Mouse (Mus musculus): ENCODE measurements at regions not wholly inside any gene's neighbourhood (a gene's known extent, or its start where the extent isn't known, plus 50 kb on each side); places are given as distances from the start of the nearest gene placed in this dataset.

DNA sequence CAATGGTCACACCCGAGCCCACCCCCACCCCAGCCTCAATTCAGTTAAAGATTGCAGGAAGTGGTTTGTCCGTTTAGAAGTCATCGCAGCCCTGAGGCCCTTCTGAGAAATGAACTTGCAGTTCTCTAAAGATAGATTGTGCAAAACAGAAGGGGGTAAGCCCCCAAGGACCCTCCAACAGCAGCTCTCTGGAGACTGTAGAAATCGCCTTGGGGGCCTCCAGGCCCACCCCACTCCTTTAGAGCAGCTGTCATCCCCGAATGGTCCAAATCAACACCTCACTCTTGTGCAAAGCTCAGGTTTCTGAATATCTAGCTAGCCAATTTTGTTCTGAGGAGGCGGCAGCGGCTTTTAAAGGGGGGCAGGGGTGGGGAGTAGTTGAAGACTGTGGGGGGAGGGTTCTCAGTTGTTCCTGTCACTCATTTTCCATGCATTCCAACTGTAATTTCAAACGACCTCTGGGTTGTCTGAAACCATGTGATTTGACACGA, 186.9 kb downstream of the Gsdmc2 start:
- no peak overlapping the region for H3K9ac ChIP-seq (ENCODE audit: low read depth, low read length)
- peak; percentile 24; the same call in 1 of the 2 replicates for ATAC-seq (ENCODE audit: low read depth)
- H3K4me2 ChIP-seq (ENCODE audit: low read depth, low read length), result no peak overlapping the region
- no peaks in the 10 kb centered on the region for H3K36me3 ChIP-seq (ENCODE audit: control insufficient read depth, insufficient read depth)
- H3K4me3 ChIP-seq (ENCODE audit: low read depth, low read length), result no peak overlapping the region
- no peaks in the 10 kb centered on the region for H3K27me3 ChIP-seq (ENCODE audit: control insufficient read depth, insufficient read depth, low read depth, low read length)
- no peak overlapping the region for H3K27ac ChIP-seq (ENCODE audit: low read length)
- H3K4me1 ChIP-seq (ENCODE audit: control insufficient read depth, low read depth, low read length), result no peaks in the 10 kb centered on the region
- H3K9me3 ChIP-seq (replicated peaks; ENCODE audit: control insufficient read depth, low read length), result no peaks in the 10 kb centered on the region
- WGBS (ENCODE audit: insufficient replicate concordance), result 19% methylated on average over 9 of the region's 9 CpGs

DNA sequence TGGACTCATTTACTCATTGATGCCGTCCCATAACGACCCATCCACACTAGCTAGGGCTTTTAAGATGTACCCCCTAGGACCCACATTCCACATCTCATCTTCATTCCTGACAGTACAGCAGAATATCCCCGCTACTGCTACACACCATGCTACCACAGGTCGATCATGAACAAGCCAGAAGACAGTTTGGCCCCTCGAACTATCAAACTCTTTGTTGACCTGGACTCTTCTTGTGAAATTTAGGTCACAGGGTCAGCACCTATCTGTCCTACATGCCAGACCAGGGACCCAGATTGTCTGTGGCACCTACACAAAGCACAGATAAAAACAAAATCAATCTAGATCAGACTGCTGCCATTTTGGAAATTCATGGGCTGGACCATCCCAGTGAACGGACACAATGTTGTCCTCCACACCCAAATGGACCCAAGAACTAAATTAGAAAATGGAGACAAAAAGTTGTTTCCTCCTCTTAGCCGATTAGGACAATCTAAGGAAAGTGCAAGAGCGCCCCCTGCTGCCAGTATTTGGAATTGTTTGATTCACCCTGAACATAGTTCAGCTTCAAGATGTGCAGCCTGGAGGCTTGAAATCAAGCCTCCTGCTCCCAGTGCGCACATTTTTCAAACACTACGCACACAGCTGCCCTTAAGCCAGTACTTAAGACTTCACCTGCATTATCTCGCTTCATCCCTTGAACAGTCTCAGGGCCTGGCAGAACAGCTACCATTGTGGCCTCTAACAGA, 192.6 kb downstream of the Gsdmc2 start:
- 22% methylated on average over 11 of the region's 11 CpGs for WGBS (ENCODE audit: insufficient replicate concordance)
- Histone ChIP-seq H3K4me2 (ENCODE audit: low read depth, low read length) (no peak overlapping the region), H3K9ac (ENCODE audit: low read depth, low read length) (no peak overlapping the region), H3K36me3 (ENCODE audit: control insufficient read depth, insufficient read depth) (no peaks in the 10 kb centered on the region), H3K9me3 (replicated peaks; ENCODE audit: control insufficient read depth, low read length) (no peaks in the 10 kb centered on the region), H3K27ac (ENCODE audit: low read length) (no peak overlapping the region), H3K27me3 (ENCODE audit: control insufficient read depth, insufficient read depth, low read depth, low read length) (no peaks in the 10 kb centered on the region), H3K4me1 (ENCODE audit: control insufficient read depth, low read depth, low read length) (no peaks in the 10 kb centered on the region; the same call in 1 of the 2 replicates), H3K4me3 (ENCODE audit: low read depth, low read length) (no peak overlapping the region)
- ATAC-seq (ENCODE audit: low read depth), result peak; percentile 30; the same call in 1 of the 2 replicates

DNA sequence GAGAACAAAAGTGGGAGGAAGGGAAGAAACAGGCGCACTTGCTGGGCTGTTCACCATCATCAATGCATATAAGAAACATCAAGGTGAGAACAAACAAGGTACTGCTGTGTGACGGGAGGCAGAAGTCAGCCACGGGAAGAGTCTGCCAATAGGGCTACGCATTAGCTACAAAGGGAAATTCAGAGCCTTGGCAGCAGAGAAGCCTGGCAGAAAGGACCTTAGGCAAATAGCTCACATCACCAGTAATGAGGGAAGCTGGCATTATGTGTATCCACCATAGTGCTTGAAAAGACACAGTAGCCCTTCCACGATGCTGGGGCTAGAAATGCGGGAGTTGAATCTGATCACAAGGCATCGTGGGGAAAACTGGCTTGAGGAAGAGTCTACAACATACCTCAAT, 193.9 kb downstream of the Gsdmc2 start:
- 73% methylated on average over 7 of the region's 7 CpGs for WGBS (ENCODE audit: insufficient replicate concordance)
- Histone ChIP-seq H3K9ac (ENCODE audit: low read depth, low read length) (no peak overlapping the region), H3K9me3 (replicated peaks; ENCODE audit: control insufficient read depth, low read length) (no peaks in the 10 kb centered on the region), H3K36me3 (ENCODE audit: control insufficient read depth, insufficient read depth) (no peaks in the 10 kb centered on the region), H3K27ac (ENCODE audit: low read length) (no peak overlapping the region), H3K27me3 (ENCODE audit: control insufficient read depth, insufficient read depth, low read depth, low read length) (no peaks in the 10 kb centered on the region), H3K4me3 (ENCODE audit: low read depth, low read length) (no peak overlapping the region), H3K4me1 (ENCODE audit: control insufficient read depth, low read depth, low read length) (no peaks in the 10 kb centered on the region; the same call in 1 of the 2 replicates), H3K4me2 (ENCODE audit: low read depth, low read length) (no peak overlapping the region)
- no peak for ATAC-seq (ENCODE audit: low read depth)

DNA sequence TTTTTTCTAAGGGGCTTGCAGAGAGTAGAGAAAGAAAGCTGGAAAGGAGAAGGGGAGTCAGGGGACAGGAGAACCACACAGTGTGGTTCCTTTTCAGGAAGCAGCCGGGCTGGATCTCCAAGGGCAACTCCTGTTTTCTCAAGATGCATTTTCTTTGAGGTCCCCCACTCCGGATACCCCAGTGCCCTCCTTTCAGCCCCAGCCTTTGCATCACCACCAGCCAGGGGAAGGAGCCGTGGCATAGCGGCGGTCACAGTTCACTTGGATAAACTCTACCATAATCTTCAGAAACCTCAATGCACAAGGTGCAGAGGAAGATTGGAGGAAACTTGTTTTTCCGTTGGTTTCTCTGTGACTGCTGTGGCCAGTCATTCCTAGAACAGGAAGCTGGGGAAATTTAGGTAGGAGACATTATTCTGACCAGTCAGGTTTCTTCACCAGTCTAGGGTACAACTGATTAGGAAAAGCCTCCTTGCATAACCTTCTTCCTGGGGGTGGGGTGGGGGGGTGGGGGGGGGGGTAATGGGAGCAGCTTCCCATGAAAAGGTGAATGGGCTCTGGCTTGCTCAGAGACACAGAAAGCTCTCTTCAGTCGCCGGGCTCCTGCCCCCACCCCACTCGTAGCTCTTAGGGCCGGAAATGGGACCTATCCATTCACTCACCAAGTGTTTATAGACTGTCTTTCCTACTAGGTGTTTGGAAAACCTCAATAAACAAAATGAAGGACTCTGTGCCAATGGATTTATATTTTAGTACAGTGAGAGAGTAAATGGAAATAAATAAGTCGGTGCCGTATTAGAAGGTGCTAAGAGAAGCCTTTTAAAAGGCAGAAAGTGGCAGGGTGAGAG, 196.6 kb downstream of the Gsdmc2 start:
- H3K9ac ChIP-seq (ENCODE audit: low read depth, low read length), result no peak overlapping the region
- ATAC-seq (ENCODE audit: low read depth), result peak; percentile 48; the same call in 1 of the 2 replicates

DNA sequence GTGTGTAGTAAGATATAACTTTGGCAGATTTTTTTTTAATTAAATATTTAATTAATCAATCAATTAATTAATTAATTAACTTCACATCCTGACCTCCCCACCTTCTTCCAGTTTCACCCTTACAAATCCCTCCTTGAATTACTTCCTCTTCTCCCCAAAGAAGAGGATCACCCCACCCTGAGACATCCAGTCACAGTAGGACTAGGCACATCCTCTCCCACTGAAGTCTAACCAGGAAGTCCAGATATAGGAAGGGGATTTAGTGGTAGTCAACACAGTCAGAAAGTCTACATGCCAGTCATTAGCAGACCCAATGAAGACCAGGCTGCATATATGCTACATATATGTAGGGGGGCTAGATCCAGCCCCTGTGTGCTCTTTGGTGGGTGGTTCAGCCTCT, 220.2 kb downstream of the Gsdmc2 start:
- H3K36me3 ChIP-seq (ENCODE audit: control insufficient read depth, insufficient read depth), result no peaks in the 10 kb centered on the region
- H3K4me2 ChIP-seq (ENCODE audit: low read depth, low read length), result no peak overlapping the region
- no peak for ATAC-seq (ENCODE audit: low read depth)
- no peak overlapping the region for H3K9ac ChIP-seq (ENCODE audit: low read depth, low read length)
- no peaks in the 10 kb centered on the region for H3K4me1 ChIP-seq (ENCODE audit: control insufficient read depth, low read depth, low read length)
- no peak overlapping the region for H3K27ac ChIP-seq (ENCODE audit: low read length)
- H3K27me3 ChIP-seq (ENCODE audit: control insufficient read depth, insufficient read depth, low read depth, low read length), result no peaks in the 10 kb centered on the region
- H3K4me3 ChIP-seq (ENCODE audit: low read depth, low read length), result no peak overlapping the region
- H3K9me3 ChIP-seq (replicated peaks; ENCODE audit: control insufficient read depth, low read length), result no peaks in the 10 kb centered on the region

More for the DNA sequence above, 196.6 kb downstream of the Gsdmc2 start:
- H3K4me2 ChIP-seq (ENCODE audit: low read depth, low read length), result peak overlapping the region; percentile 24; the same call in 1 of the 2 replicates
- no peaks in the 10 kb centered on the region for H3K9me3 ChIP-seq (replicated peaks; ENCODE audit: control insufficient read depth, low read length)
- no peak overlapping the region for H3K4me3 ChIP-seq (ENCODE audit: low read depth, low read length)
- no peaks in the 10 kb centered on the region for H3K27me3 ChIP-seq (ENCODE audit: control insufficient read depth, insufficient read depth, low read depth, low read length)
- WGBS (ENCODE audit: insufficient replicate concordance), result 14% methylated on average over 12 of the region's 12 CpGs
- no peaks in the 10 kb centered on the region; the same call in 1 of the 2 replicates for H3K4me1 ChIP-seq (ENCODE audit: control insufficient read depth, low read depth, low read length)
- H3K27ac ChIP-seq (ENCODE audit: low read length), result peak overlapping the region; percentile 10; the same call in 1 of the 2 replicates
- no peaks in the 10 kb centered on the region for H3K36me3 ChIP-seq (ENCODE audit: control insufficient read depth, insufficient read depth)

DNA sequence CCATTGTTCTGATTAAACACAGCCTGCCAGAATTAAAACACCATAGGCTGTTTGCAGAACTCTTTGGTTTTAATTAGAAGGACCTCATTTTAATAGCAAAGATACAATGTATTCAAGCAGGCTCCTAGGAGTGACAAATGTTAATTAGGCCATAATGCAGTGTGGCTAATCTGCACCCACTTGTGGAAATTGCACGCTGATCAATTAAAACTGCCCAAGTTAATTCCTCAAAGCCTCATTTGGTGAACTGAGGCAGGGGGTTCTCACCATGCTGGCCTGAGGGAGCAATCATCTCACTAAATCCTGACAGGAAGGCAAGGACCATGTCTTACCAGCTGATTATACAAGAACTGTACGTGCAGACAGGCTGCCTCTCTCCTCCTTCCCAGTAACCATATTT, 220.7 kb downstream of the Gsdmc2 start:
- H3K4me3 ChIP-seq (ENCODE audit: low read depth, low read length), result no peak overlapping the region
- 74% methylated on average over 2 of the region's 2 CpGs for WGBS (ENCODE audit: insufficient replicate concordance)
- ATAC-seq (ENCODE audit: low read depth), result no peak

DNA sequence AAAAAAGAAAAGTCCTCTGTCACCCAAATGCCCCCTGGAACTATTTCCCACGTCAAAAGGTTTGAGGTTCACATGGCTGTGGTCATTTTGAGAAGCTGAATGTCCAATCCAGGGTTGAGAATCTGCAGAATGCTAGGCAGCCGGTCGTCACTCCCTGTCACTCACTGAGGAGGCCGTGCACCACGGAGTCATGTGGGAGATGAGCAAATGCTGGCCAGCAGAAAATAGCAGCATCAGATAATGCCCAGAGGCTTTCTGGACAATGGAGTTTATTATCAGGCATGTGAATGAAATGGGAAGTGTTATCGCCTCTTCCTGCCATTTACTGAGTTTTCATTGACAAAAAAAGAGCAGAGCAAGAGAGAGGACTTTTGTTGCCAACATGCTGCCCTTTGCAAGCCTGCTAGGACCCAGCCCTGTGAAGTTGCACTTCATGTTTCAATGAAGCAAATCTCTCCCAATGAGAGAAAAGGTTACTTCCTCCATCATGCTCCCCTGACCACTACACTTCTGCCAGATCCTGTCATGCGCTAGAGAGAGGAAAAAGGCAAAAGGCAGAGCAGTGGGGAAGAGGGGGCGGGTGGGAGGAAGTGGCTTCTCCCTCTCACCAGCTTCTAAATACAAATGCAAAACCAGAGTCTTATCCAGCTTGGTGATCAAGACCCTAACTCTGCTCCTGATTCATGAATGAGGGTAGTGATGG, 228.3 kb downstream of the Gsdmc2 start:
- H3K9me3 ChIP-seq (replicated peaks; ENCODE audit: control insufficient read depth, low read length), result no peaks in the 10 kb centered on the region
- H3K4me1 ChIP-seq (ENCODE audit: control insufficient read depth, low read depth, low read length), result no peaks in the 10 kb centered on the region
- ATAC-seq (ENCODE audit: low read depth), result peak; percentile 41
- WGBS (ENCODE audit: insufficient replicate concordance), result 14% methylated on average over 8 of the region's 8 CpGs
- H3K4me3 ChIP-seq (ENCODE audit: low read depth, low read length), result no peak overlapping the region
- no peaks in the 10 kb centered on the region for H3K36me3 ChIP-seq (ENCODE audit: control insufficient read depth, insufficient read depth)
- no peak overlapping the region for H3K9ac ChIP-seq (ENCODE audit: low read depth, low read length)
- H3K27me3 ChIP-seq (ENCODE audit: control insufficient read depth, insufficient read depth, low read depth, low read length), result no peaks in the 10 kb centered on the region
- no peak overlapping the region for H3K4me2 ChIP-seq (ENCODE audit: low read depth, low read length)
- 0 out of 2 replicates have a peak overlapping the region, but pooled peaks have one; percentile 20 for H3K27ac ChIP-seq (ENCODE audit: low read length)

More for the DNA sequence above, 220.7 kb downstream of the Gsdmc2 start:
- Histone ChIP-seq H3K4me1 (ENCODE audit: control insufficient read depth, low read depth, low read length) (no peaks in the 10 kb centered on the region), H3K27me3 (ENCODE audit: control insufficient read depth, insufficient read depth, low read depth, low read length) (no peaks in the 10 kb centered on the region), H3K9me3 (replicated peaks; ENCODE audit: control insufficient read depth, low read length) (no peaks in the 10 kb centered on the region), H3K27ac (ENCODE audit: low read length) (no peak overlapping the region), H3K9ac (ENCODE audit: low read depth, low read length) (no peak overlapping the region), H3K4me2 (ENCODE audit: low read depth, low read length) (no peak overlapping the region), H3K36me3 (ENCODE audit: control insufficient read depth, insufficient read depth) (no peaks in the 10 kb centered on the region)

DNA sequence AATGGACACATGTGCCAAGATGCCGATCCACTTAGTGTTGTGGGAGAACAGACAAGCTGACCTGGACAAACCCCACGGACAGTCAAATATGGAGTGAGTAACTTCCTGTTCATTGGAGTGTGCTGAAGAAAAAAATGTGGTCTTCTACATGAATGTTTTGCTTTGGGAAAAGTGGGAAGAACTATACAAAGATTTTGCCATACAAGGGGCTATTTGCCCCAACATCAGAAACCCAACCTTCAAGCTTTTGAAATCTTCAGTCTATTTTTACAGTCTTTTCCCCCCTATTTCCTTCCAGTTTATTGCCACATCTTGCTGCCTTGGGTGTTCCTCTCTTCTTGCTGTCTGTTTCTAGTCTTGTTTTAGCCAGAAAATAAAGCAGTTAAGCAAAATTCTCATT, 230.8 kb downstream of the Gsdmc2 start:
- no peaks in the 10 kb centered on the region for H3K27me3 ChIP-seq (ENCODE audit: control insufficient read depth, insufficient read depth, low read depth, low read length)
- no peak overlapping the region for H3K4me3 ChIP-seq (ENCODE audit: low read depth, low read length)
- no peak overlapping the region for H3K27ac ChIP-seq (ENCODE audit: low read length)
- no peak overlapping the region for H3K4me2 ChIP-seq (ENCODE audit: low read depth, low read length)
- H3K4me1 ChIP-seq (ENCODE audit: control insufficient read depth, low read depth, low read length), result no peaks in the 10 kb centered on the region
- no peaks in the 10 kb centered on the region for H3K36me3 ChIP-seq (ENCODE audit: control insufficient read depth, insufficient read depth)
- WGBS (ENCODE audit: insufficient replicate concordance), result 42% methylated on average over 2 of the region's 2 CpGs
- H3K9me3 ChIP-seq (replicated peaks; ENCODE audit: control insufficient read depth, low read length), result no peaks in the 10 kb centered on the region
- no peak overlapping the region for H3K9ac ChIP-seq (ENCODE audit: low read depth, low read length)
- no peak for ATAC-seq (ENCODE audit: low read depth)
